Mouse (Mus musculus) testis, adult 2 months (tissue): ENCODE results near the gene Elmsan1.

ENCODE experiments used
- CTCF ChIP-seq: fragments of 200-500 bp; IDR thresholded peaks from 2 replicates; pipeline ENCODE4 v1.5.1; 2012; ENCODE audit warnings: low read depth, mild to moderate bottlenecking, inconsistent platforms, low read length, moderate library complexity; ENCODE audit not compliant: control insufficient read depth, insufficient read depth, insufficient replicate concordance
- POLR2A ChIP-seq: fragments of 200-500 bp; IDR thresholded peaks from 2 replicates; pipeline ENCODE4 v1.6.1; 2012; ENCODE audit warnings: low read depth, mild to moderate bottlenecking, inconsistent platforms, low read length, moderate library complexity; ENCODE audit not compliant: control insufficient read depth

DNA sequence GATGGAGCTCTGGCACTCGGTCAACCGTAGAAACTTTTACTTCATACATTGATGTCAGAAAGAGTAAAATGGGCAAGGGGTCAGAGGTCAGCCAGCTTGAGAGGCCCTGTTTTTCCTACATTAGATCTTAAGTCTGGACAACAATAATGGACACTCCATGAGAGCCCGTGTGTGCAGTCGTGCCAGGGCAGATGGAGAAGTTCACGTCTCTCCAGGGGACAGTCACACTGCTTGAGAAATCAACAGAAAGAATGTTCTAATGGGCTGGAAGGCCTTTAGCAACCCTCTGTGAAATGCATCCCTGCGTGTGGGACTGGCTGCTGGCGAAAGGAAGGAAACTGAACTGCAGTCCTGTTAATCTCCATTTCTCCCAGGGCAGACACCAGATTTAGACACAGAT lies 41.7 kb upstream of the Elmsan1 start:
- no peak for TF ChIP-seq POLR2A
- no peak for TF ChIP-seq CTCF
